Mouse (Mus musculus) hindbrain, postnatal 0 days (tissue): ENCODE measurements around the gene Lsr. TPM values are rescaled to one million over a fixed set of nuclear protein-coding genes. Genes with fewer than 3 reads are reported as not detected.

ENCODE experiments used
- ATAC-seq: fragments of 200-750 bp; cut with Nextera tagmentation; 2 replicates; pipeline ENCODE4 v1.8.0; 2017; ENCODE audit warnings: mild to moderate bottlenecking, moderate TSS enrichment, moderate library complexity
- DNase-seq: peaks from one replicate; pipeline ENCODE4 v3.0.0-alpha.2; 2015; ENCODE audit warnings: low spot score
- H3K27ac ChIP-seq: fragments of 300-500 bp; sonication (generic); 2 replicates; pipeline ENCODE4 v1.5.1; 2014; ENCODE audit warnings: mild to moderate bottlenecking
- H3K27me3 ChIP-seq: fragments of 300-500 bp; sonication (generic); 2 replicates; pipeline ENCODE4 v1.6.1; 2014; ENCODE audit warnings: low read length, mixed read lengths; ENCODE audit not compliant: insufficient read depth
- H3K36me3 ChIP-seq: fragments of 300-500 bp; sonication (generic); 2 replicates; pipeline ENCODE4 v1.6.1; 2014; ENCODE audit warnings: low read length, mixed read lengths; ENCODE audit not compliant: insufficient read depth
- H3K4me1 ChIP-seq: fragments of 300-500 bp; sonication (generic); 2 replicates; pipeline ENCODE4 v1.6.1; 2014; ENCODE audit warnings: antibody characterized with exemption, low read length, mixed read lengths; ENCODE audit not compliant: insufficient read depth
- H3K4me2 ChIP-seq: fragments of 300-500 bp; sonication (generic); 2 replicates; pipeline ENCODE4 v1.6.1; 2014; ENCODE audit warnings: low read depth, mild to moderate bottlenecking, low read length, moderate library complexity, mixed read lengths
- H3K4me3 ChIP-seq: fragments of 300-500 bp; sonication (generic); 2 replicates; pipeline ENCODE4 v1.5.1; 2014; ENCODE audit warnings: low read length
- H3K9ac ChIP-seq: fragments of 300-500 bp; sonication (generic); replicated peaks from 2 replicates; pipeline ENCODE4 v1.6.1; 2014; ENCODE audit warnings: mild to moderate bottlenecking, low read length, moderate library complexity, mixed read lengths
- H3K9me3 ChIP-seq: fragments of 300-500 bp; sonication (generic); 2 replicates; pipeline ENCODE4 v1.6.1; 2016; ENCODE audit warnings: low read length, mixed read lengths
- CTCF ChIP-seq: IDR thresholded peaks from 2 replicates; pipeline ENCODE4 v1.5.1; 2016; ENCODE audit warnings: antibody characterized with exemption, control low read depth, low read depth
- WGBS: fragments of 180-500 bp; shearing (Covaris S2); extraction: QIAGEN DNeasy Blood & Tissue Kit; methylation state at CpG from one replicate; pipeline ENCODE4 v1.1.7; 2014; 5-methylcytosine and 5-hydroxymethylcytosine counted together
- polyA plus RNA-seq: library from polyadenylated mRNA; unstranded; fragments of >200 nt; fragmentation: Nextera tagmentation; extraction: Ambion mirVana; gene quantifications from 2 replicates; pipeline ENCODE4 v1.2.1, GENCODE M21; 2015
- total RNA-seq: library from RNA; depleted of rRNA; stranded (reverse); fragments of >200 nt; gene quantifications from 2 replicates; pipeline ENCODE4 v1.2.3, GENCODE M21; 2014

Gene Lsr
- total and polyA plus RNA-seq, 2 experiments from 2014 or later: 25.3 to 28.8 TPM

- WGBS: under 1% methylated on average over 43 of the region's 43 CpGs
- peak overlapping the region; percentile 86 for H3K4me2 ChIP-seq
- H3K9me3 ChIP-seq: no peaks in the 10 kb centered on the region
- DNase-seq (peak; percentile 95), ATAC-seq (peak; percentile 67)
- peak overlapping the region; percentile 74 for H3K4me3 ChIP-seq
- peak overlapping the region; percentile 98 for H3K9ac ChIP-seq
- peaks cover 15% of the 10 kb centered on the region for H3K4me1 ChIP-seq
- TF ChIP-seq CTCF: no peak
- H3K27me3 ChIP-seq: no peaks in the 10 kb centered on the region
- H3K36me3 ChIP-seq: peaks cover 24% of the 10 kb centered on the region
- peak overlapping the region; percentile 98 for H3K27ac ChIP-seq
Measured at GRCm38 (mm10) chr7:30957367-30957783, 15.9 kb downstream of the Lsr start.

DNA sequence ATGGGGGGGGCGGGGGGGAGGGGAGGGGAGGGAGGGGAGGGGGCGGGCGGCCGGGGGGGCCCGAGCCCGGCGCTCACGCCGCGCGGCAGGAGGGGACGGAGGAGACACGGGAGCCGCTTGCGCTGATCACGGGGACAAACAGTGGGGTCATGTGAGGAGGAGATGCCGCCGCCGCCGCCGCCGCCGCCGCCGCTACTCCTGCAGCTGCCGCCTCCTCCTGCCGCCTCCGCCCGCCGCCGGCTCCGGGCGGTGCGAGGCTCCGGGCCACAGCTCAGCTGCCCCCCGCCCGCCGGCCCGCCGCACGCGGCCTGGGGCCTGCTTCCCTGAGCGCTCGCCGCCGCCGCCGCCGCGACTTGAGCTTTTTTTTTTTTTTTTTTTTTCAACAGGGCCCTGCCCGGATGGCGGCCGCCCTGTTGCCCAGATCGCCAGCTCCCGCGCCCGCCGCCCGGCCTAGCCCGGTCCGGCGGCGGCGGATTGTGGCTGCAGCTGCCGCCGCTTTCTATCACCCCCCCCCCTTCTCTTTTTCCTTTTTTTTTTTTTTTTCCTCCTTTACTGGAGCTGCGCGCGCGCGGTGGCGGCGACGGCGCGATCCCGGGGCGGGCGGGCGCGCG is 16.4 kb downstream of the Lsr start, which contains the start of gene Usf2:
Gene Usf2, minus strand, starts transcription at position 48 of the 611 bp plus-strand sequence.
- peak; percentile 91 for DNase-seq
- H3K4me1 ChIP-seq: peaks cover 15% of the 10 kb centered on the region

GRCm38 (mm10) chr7:30956357-30956751 is 16.9 kb downstream of the Lsr start:
- H3K9ac ChIP-seq: peak overlapping the region; percentile 98
- H3K27ac ChIP-seq: peak overlapping the region; percentile 98
- peaks cover 31% of the 10 kb centered on the region for H3K36me3 ChIP-seq
- H3K9me3 ChIP-seq: no peaks in the 10 kb centered on the region
- peaks cover 15% of the 10 kb centered on the region for H3K4me1 ChIP-seq
- TF ChIP-seq CTCF: no peak
- DNase-seq: no peak
- WGBS: 0% methylated on average over 18 of the region's 49 CpGs
- H3K4me2 ChIP-seq: peak overlapping the region; percentile 86
- H3K4me3 ChIP-seq: peak overlapping the region; percentile 74
- H3K27me3 ChIP-seq: no peaks in the 10 kb centered on the region
- ATAC-seq: peak; percentile 55

More for the DNA sequence above, 16.4 kb downstream of the Lsr start, which contains the start of gene Usf2:
- peak; percentile 76 for ATAC-seq
- Histone ChIP-seq H3K36me3 (peaks cover 29% of the 10 kb centered on the region), H3K4me2 (peak within 1 kb of the TSS; percentile 86), H3K27me3 (no peaks in the 10 kb centered on the region), H3K27ac (peak within 1 kb of the TSS; percentile 98), H3K4me3 (peak within 1 kb of the TSS; percentile 74), H3K9ac (peak within 1 kb of the TSS; percentile 98), H3K9me3 (no peaks in the 10 kb centered on the region)
- WGBS: 0% methylated on average over 25 of the region's 82 CpGs
- no peak for TF ChIP-seq CTCF

- peak; percentile 67 for TF ChIP-seq CTCF
- Histone ChIP-seq H3K9ac (peak overlapping the region; percentile 98), H3K4me2 (peak overlapping the region; percentile 86), H3K27ac (peak overlapping the region; percentile 98), H3K4me3 (peak overlapping the region; percentile 74), H3K36me3 (peaks cover 31% of the 10 kb centered on the region), H3K4me1 (peaks cover 15% of the 10 kb centered on the region), H3K9me3 (no peaks in the 10 kb centered on the region), H3K27me3 (no peaks in the 10 kb centered on the region)
- DNase-seq: peak; percentile 89
- WGBS: under 1% methylated on average over 48 of the region's 64 CpGs
- peak; percentile 75 for ATAC-seq
Measured at GRCm38 (mm10) chr7:30955584-30956356, 17.5 kb downstream of the Lsr start.

GRCm38 (mm10) chr7:30954971-30955520 is 18.2 kb downstream of the Lsr start:
- 80% methylated on average over 12 of the region's 12 CpGs for WGBS
- H3K9ac ChIP-seq: peak overlapping the region; percentile 98; the same call in 1 of the 2 replicates
- peaks cover 15% of the 10 kb centered on the region for H3K4me1 ChIP-seq
- no peak for TF ChIP-seq CTCF
- H3K9me3 ChIP-seq: no peaks in the 10 kb centered on the region
- peak overlapping the region; percentile 86 for H3K4me2 ChIP-seq
- H3K27me3 ChIP-seq: no peaks in the 10 kb centered on the region
- ATAC-seq (no peak), DNase-seq (no peak)
- H3K4me3 ChIP-seq: peak overlapping the region; percentile 74; the same call in 1 of the 2 replicates
- H3K36me3 ChIP-seq: peaks cover 31% of the 10 kb centered on the region
- H3K27ac ChIP-seq: no peak overlapping the region

DNA sequence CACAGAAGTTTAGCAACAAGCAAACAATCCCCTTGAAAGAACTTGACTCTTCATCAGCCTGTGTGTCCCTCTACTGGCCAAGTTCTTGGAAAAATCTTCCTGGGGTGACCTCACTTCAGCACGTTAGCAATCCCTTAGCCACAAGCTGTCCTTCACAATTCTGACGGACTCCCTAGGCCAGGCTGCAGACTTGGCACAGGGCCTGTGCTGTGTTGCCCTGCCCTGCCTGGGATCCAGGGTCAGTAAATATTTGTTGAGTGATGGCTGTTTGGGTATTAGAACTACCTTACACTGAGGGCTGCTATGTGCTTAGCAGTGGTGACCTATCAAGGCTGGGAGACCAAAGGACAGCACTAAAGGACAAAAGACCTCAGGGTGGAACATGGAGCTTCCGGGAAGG is 19.2 kb downstream of the Lsr start:
- H3K36me3 ChIP-seq: peaks cover 31% of the 10 kb centered on the region
- no peak for DNase-seq

More for the DNA sequence above, 19.2 kb downstream of the Lsr start:
- Histone ChIP-seq H3K4me3 (no peak overlapping the region), H3K4me2 (no peak overlapping the region), H3K9me3 (no peaks in the 10 kb centered on the region), H3K4me1 (peaks cover 15% of the 10 kb centered on the region), H3K27ac (no peak overlapping the region), H3K27me3 (no peaks in the 10 kb centered on the region), H3K9ac (no peak overlapping the region)
- 74% methylated on average over 3 of the region's 3 CpGs for WGBS
- TF ChIP-seq CTCF: peak; percentile 24
- no peak for ATAC-seq
